Mouse (Mus musculus): Measurements from ENCODE around the gene Itgb2.
A peak's percentile ranks its signal among the peaks of the same experiment; 100 is the strongest.

Gene Itgb2

GRCm38 (mm10) chr10:77548576-77548975 is 18.5 kb downstream of the Itgb2 start:
- DNase-seq (ENCODE audit: low read depth, low spot score), result no peak

GRCm38 (mm10) chr10:77550874-77551273 is 20.8 kb downstream of the Itgb2 start:
- no peak for DNase-seq (ENCODE audit: low read depth, low spot score)

- DNase-seq (ENCODE audit: low read depth, low spot score), result no peak
Measured at GRCm38 (mm10) chr10:77552162-77552561, 22.1 kb downstream of the Itgb2 start.

DNA sequence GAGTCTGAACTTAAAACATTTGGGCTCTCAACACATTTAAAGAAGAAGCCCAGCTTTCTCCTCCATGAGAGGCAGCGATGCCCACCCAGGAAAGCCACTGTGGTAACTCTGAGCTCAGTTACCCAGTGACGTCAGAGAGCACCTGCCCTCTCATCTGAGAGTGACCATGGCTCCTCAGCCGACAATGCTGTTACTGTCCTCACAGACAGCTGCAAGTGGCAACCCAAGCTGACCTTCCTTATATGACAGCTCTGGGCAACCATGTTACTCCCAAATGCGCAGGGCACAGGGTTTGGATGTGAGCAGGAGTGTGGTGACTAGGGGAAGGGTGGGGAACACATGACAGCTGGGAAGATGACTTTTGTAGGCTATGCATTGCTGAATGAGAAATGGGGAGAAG is 23.2 kb downstream of the Itgb2 start:
- DNase-seq (ENCODE audit: low read depth, low spot score), result no peak

- DNase-seq (ENCODE audit: low read depth, low spot score), result no peak
Measured at GRCm38 (mm10) chr10:77554918-77555317, 24.9 kb downstream of the Itgb2 start.

GRCm38 (mm10) chr10:77556631-77557030 is 26.6 kb downstream of the Itgb2 start:
- no peak for DNase-seq (ENCODE audit: low read depth, low spot score)

DNA sequence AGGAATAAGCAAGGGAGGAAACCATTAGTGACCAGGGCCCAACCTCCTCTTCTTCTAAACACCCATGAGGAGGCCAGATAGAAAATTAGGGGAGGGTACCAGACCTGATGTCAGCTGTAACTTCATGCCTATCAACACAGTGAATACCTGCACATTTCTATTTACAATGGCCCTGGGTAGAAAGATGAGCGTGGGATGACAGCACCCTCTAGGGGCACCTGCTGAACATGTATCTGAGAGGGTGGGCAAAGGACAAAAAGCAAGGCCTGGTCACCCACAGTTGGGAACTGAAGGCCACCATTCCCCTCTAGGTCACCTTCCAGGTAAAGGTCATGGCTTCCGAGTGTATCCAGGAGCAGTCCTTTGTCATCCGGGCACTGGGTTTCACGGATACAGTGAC is 27.6 kb downstream of the Itgb2 start:
- DNase-seq (ENCODE audit: low read depth, low spot score), result no peak

- DNase-seq (ENCODE audit: low read depth, low spot score), result no peak
Measured at GRCm38 (mm10) chr10:77560090-77560489, 30.0 kb downstream of the Itgb2 start.

DNA sequence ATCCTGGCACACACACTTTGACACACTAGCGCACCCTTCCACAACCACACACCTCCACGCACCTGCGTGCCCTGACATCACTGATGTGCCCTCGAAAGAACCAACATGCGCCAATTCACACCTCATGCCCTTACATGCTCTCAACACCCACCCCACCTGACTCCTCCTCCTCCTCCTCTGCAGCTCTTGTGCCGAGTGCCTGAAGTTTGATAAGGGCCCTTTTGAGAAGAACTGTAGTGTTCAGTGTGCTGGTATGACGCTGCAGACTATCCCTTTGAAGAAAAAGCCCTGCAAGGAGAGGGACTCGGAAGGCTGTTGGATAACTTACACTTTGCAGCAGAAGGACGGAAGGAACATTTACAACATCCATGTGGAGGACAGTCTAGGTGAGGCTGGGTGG is 30.8 kb downstream of the Itgb2 start:
- no peak for DNase-seq (ENCODE audit: low read depth, low spot score)

- DNase-seq (ENCODE audit: low read depth, low spot score), result no peak
Measured at GRCm38 (mm10) chr10:77561508-77561907, 31.5 kb downstream of the Itgb2 start.

GRCm38 (mm10) chr10:77565005-77565404 is 35.0 kb downstream of the Itgb2 start:
- DNase-seq (ENCODE audit: low read depth, low spot score), result no peak

GRCm38 (mm10) chr10:77566651-77567050 is 36.6 kb downstream of the Itgb2 start:
- no peak for DNase-seq (ENCODE audit: low read depth, low spot score)

GRCm38 (mm10) chr10:77569481-77569880 is 39.4 kb downstream of the Itgb2 start:
- DNase-seq (ENCODE audit: low read depth, low spot score), result no peak

DNA sequence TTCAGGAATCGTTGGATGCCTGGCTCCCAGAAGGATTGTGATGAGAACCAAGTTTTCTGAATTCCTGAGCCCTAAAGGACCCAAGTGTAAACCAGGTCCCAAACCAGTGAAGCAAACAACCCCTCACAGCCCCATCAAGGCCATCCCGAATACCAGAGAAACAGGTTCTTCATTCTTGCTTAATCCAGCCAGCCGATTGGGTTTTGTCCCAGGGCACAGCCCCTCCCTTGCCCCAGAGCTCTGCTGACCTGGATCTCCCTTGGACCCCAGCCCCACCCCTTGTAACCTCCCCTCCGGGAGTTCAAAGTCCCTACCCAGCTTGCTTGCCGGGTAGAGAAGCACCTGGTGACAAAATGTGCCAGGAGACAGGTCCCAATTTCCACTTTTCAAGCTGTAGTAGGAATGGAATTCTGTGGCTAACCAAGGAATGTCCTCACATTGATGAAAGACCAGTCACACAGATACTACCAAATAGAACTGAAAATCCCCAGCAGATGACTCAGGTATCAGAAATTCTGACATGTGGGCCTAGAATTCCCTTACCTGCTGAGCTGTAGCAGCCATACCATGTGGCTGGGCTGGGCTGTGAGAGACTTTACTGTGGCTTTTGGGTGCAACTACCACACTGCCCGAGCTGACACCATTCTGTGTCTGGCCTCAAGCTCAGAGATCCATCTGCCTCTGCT is 40.1 kb downstream of the Itgb2 start:
- DNase-seq (ENCODE audit: low read depth, low spot score), result no peak

DNA sequence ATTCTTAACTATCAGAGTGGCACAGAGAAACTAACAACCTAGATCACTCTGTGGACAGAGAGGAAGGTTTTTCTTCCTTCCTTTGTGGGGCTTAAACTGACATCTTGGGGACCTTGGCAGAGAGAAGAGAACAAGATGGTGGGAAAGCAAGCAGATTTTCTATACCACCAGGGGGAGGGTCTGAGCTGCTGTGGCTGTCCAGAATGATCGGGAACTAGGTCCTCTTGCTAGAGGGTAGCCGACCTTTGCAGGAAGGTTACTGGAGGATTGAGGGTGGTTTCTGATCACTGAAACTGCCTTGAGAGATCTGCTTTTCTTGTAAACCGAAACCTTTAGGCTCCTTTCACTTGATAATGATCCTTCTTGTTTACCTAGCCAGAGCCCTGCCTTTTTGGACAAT is 42.2 kb downstream of the Itgb2 start:
- DNase-seq (ENCODE audit: low read depth, low spot score), result no peak

DNA sequence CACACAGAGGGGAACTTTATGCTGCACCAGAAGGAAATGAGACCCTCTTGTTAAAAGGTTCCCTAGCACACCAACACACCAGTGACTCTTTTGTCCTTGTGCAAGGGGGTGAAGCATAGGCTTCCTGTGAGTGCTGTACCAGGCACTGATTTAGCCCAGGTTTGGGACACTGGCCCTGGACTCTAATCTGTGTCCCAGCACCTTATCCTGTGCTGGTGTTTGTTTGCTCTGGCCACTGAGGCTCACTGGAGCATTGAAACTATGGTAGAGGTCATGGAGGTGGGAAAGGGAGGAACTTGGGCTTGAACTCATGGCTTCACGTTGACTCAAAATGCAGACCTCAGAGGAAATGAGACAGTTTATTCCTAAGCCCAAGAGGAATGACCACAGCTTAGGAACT is 43.1 kb downstream of the Itgb2 start:
- DNase-seq (ENCODE audit: low read depth, low spot score), result no peak

- no peak for DNase-seq (ENCODE audit: low read depth, low spot score)
Measured at GRCm38 (mm10) chr10:77580027-77580920, 50.2 kb downstream of the Itgb2 start.

GRCm38 (mm10) chr10:77581023-77581407 is 51.0 kb downstream of the Itgb2 start:
- DNase-seq (ENCODE audit: low read depth, low spot score), result no peak

- peak; percentile 94 for DNase-seq (ENCODE audit: low read depth, low spot score)
Measured at GRCm38 (mm10) chr10:77581408-77582284, 51.6 kb downstream of the Itgb2 start, which contains the start of gene Pttg1ip. TSS of gene Pttg1ip (plus strand) at chr10:77581720.

DNA sequence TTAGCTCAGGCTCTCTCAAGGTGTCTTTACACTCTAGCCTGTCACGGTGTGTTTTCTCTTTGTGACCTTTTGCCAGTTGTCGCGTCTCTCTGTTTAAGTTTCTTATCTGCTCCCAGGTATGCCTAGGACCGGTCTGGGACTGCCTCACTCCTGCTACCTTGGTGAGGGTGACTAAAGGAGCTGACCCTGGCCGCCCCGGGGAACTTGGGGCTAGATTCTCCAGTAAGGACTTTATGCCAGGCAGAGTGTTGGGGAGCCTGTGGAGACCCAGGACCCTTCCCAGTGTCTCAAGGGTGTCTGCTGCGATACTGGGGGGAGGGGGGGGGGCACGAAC is 52.2 kb downstream of the Itgb2 start:
- no peak for DNase-seq (ENCODE audit: low read depth, low spot score)

DNA sequence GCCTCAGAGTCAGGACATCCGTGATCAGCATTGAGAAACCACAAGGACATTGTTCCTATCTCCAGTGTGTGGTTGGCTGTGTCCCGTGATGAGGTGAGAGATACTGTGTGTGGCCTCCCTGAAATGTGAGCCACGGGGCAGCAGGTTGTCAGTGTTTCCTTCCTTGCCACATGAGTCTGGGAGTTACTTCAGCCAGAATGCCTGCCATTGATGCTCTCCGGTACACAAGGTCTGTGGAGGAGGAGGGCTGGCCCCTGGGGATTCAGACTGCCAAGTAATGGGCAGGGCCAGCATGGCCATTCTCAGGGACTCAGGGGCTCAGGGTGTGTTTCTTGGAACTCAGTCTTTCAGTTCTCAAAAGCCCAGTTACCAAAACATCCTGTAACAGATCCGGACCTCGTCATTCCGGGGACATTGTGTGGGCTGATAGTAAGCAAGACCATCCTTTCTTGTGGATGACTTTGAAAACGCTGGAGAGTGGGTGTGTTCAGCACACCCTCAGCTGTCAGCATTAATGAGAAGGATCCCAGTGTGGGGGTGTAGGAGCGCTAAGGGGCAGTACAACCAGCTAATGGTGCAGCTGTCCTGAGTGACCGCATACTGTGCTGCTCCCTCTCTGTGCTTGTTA is 53.9 kb downstream of the Itgb2 start:
- DNase-seq (ENCODE audit: low read depth, low spot score), result no peak

GRCm38 (mm10) chr10:77586637-77587036 is 56.6 kb downstream of the Itgb2 start:
- no peak for DNase-seq (ENCODE audit: low read depth, low spot score)
